Mouse (Mus musculus) forebrain, embryonic 16.5 days (tissue): Measurements from ENCODE around the gene Senp7. TPM values are rescaled to one million over a fixed set of nuclear protein-coding genes. Genes with fewer than 3 reads are reported as not detected.

Experiments
- ATAC-seq: fragments of 200-750 bp; cut with Nextera tagmentation; 2 replicates; pipeline ENCODE4 v1.8.0; 2017; ENCODE audit warnings: mild to moderate bottlenecking, moderate library complexity
- H3K27ac ChIP-seq: fragments of 300-500 bp; sonication (generic); 2 replicates; pipeline ENCODE4 v1.5.1; 2014; ENCODE audit warnings: low read length, control low read depth
- H3K27me3 ChIP-seq: fragments of 300-500 bp; sonication (generic); replicated peaks from 2 replicates; pipeline ENCODE4 v1.6.1; 2014; ENCODE audit warnings: low read length; ENCODE audit not compliant: control insufficient read depth, insufficient read depth
- H3K36me3 ChIP-seq: fragments of 300-500 bp; sonication (generic); 2 replicates; pipeline ENCODE4 v1.6.1; 2014; ENCODE audit not compliant: control insufficient read depth, insufficient read depth
- H3K4me1 ChIP-seq: fragments of 300-500 bp; sonication (generic); replicated peaks from 2 replicates; pipeline ENCODE4 v1.6.1; 2014; ENCODE audit warnings: low read length; ENCODE audit not compliant: control insufficient read depth, insufficient read depth
- H3K4me2 ChIP-seq: fragments of 300-500 bp; sonication (generic); 2 replicates; pipeline ENCODE4 v1.6.1; 2014; ENCODE audit warnings: mild to moderate bottlenecking, low read length, control low read depth
- H3K4me3 ChIP-seq: fragments of 300-500 bp; sonication (generic); replicated peaks from 2 replicates; pipeline ENCODE4 v1.5.1; 2014; ENCODE audit warnings: mild to moderate bottlenecking, low read length, control low read depth
- H3K9ac ChIP-seq: fragments of 300-500 bp; sonication (generic); replicated peaks from 2 replicates; pipeline ENCODE4 v1.6.1; 2014; ENCODE audit warnings: low read depth, low read length, control low read depth
- H3K9me3 ChIP-seq: fragments of 300-500 bp; sonication (generic); 2 replicates; pipeline ENCODE4 v1.6.1; 2016; ENCODE audit warnings: low read length; ENCODE audit not compliant: control insufficient read depth
- WGBS: fragments of 180-500 bp; shearing (Covaris S2); extraction: QIAGEN DNeasy Blood & Tissue Kit; methylation state at CpG from one replicate; pipeline ENCODE4 v1.1.7; 2014; 5-methylcytosine and 5-hydroxymethylcytosine counted together
- microRNA-seq: library from miRNA; unstranded; fragments of <30 nt; microRNA quantifications from one replicate; pipeline ENCODE4, GENCODE M21; 2017
- polyA plus RNA-seq: library from polyadenylated mRNA; unstranded; fragments of >200 nt; fragmentation: Nextera tagmentation; extraction: Ambion mirVana; gene quantifications from 2 replicates; pipeline ENCODE4 v1.2.1, GENCODE M21; 2015

Gene Senp7
- polyA plus RNA-seq, 1 experiment from 2014 or later: 60.2 TPM

GRCm38 (mm10) chr16:56231300-56231699 is 183.2 kb downstream of the Senp7 start:
- ATAC-seq: no peak
- Histone ChIP-seq H3K36me3 (no peaks in the 10 kb centered on the region), H3K4me1 (no peaks in the 10 kb centered on the region), H3K4me2 (no peak overlapping the region), H3K27me3 (no peaks in the 10 kb centered on the region), H3K9ac (no peak overlapping the region), H3K27ac (no peak overlapping the region), H3K4me3 (no peak overlapping the region), H3K9me3 (no peaks in the 10 kb centered on the region)
- 51% methylated on average over 10 of the region's 10 CpGs for WGBS

DNA sequence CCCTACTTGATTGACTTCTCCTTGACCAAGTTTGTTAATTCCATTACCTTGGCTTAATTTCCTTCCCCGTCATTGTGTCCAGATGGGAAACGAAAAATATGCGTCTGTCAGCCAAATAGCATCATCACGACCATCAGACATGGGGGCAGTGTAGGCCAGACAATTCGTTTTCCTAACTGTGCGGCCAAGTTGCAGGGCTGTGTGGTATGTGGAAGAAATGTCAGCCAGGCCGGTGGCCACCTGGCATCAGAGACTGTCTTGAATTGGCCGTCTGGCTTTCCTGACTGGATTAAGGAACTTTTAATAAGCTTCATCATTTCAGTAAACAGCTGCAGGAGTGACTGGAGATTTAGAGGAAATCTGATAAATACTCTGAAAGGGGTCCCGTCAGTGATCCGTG is 184.6 kb downstream of the Senp7 start:
- Histone ChIP-seq H3K4me3 (no peak overlapping the region), H3K36me3 (no peaks in the 10 kb centered on the region), H3K9me3 (no peaks in the 10 kb centered on the region), H3K9ac (no peak overlapping the region), H3K27me3 (no peaks in the 10 kb centered on the region), H3K27ac (no peak overlapping the region), H3K4me2 (no peak overlapping the region), H3K4me1 (no peaks in the 10 kb centered on the region)
- WGBS: 85% methylated on average over 10 of the region's 10 CpGs
- no peak for ATAC-seq

Small RNA genes lying within 50 kb of the gene (microRNA-seq; reads per million reads assigned to microRNA genes)
- gene Gm24047: not detected

Other genes with a start within 250 kb of the Senp7 start
- gene Nfkbiz, start 209.4 kb upstream of the Senp7 start, polyA plus RNA-seq: 1.3 and 1.6 TPM in 2 replicates
- 1.7 and 2.1 TPM in 2 replicates for gene Nxpe3, start 153.1 kb upstream of the Senp7 start, polyA plus RNA-seq
- 17.5 and 19.4 TPM in 2 replicates for gene Cep97, start 113.5 kb upstream of the Senp7 start, polyA plus RNA-seq
- 484 and 499 TPM in 2 replicates for gene Rpl24, start 82.1 kb upstream of the Senp7 start, polyA plus RNA-seq
- 22.4 and 25.1 TPM in 2 replicates for gene Zbtb11, start 74.5 kb upstream of the Senp7 start, polyA plus RNA-seq
- 230 and 262 TPM in 2 replicates for gene Pcnp, start 18.6 kb upstream of the Senp7 start, polyA plus RNA-seq
- 27.1 and 27.4 TPM in 2 replicates for gene Trmt10c, start 10.5 kb upstream of the Senp7 start, polyA plus RNA-seq
- gene Impg2, start 156.0 kb downstream of the Senp7 start, polyA plus RNA-seq: 0.16 and 0.23 TPM in 2 replicates